Mouse (Mus musculus) frontal cortex, postnatal 14 days (tissue): ENCODE measurements around the gene Fbxo6.
"Not testable (repeated sequence)": the region's sequence is repeated elsewhere in the genome, so short reads cannot be mapped to it uniquely, and the experiment has no call there.

Source experiments
- DNase-seq, 2 experiments: peaks; one replicate each; pipeline ENCODE4 v3.0.0; 2022; ENCODE audit warnings: low spot score in 2 of 2

Fbxo6 gene

GRCm38 (mm10) chr4:148128241-148128640 is 23.7 kb downstream of the Fbxo6 start:
- DNase-seq: no peak

- DNase-seq: no peak
Measured at GRCm38 (mm10) chr4:148122694-148123066, 29.3 kb downstream of the Fbxo6 start.

- DNase-seq: no peak
Measured at GRCm38 (mm10) chr4:148121982-148122693, 29.8 kb downstream of the Fbxo6 start.

GRCm38 (mm10) chr4:148121362-148121761 is 30.6 kb downstream of the Fbxo6 start:
- peak; percentile 46 to 59 for DNase-seq

- no peak for DNase-seq
Measured at GRCm38 (mm10) chr4:148120555-148120954, 31.4 kb downstream of the Fbxo6 start.

GRCm38 (mm10) chr4:148119578-148119977 is 32.4 kb downstream of the Fbxo6 start:
- not testable (repeated sequence) for DNase-seq

GRCm38 (mm10) chr4:148117392-148117791 is 34.5 kb downstream of the Fbxo6 start:
- no peak for DNase-seq

- no peak for DNase-seq
Measured at GRCm38 (mm10) chr4:148116657-148117056, 35.3 kb downstream of the Fbxo6 start.

- DNase-seq: no peak
Measured at GRCm38 (mm10) chr4:148115467-148115866, 36.5 kb downstream of the Fbxo6 start.

- peak; percentile 61 to 81 for DNase-seq
Measured at GRCm38 (mm10) chr4:148114758-148115391, 37.1 kb downstream of the Fbxo6 start.

- no peak for DNase-seq
Measured at GRCm38 (mm10) chr4:148112519-148112918, 39.4 kb downstream of the Fbxo6 start.

- no peak for DNase-seq
Measured at GRCm38 (mm10) chr4:148109215-148109614, 42.7 kb downstream of the Fbxo6 start.

GRCm38 (mm10) chr4:148108565-148109100 is 43.3 kb downstream of the Fbxo6 start:
- no peak for DNase-seq

GRCm38 (mm10) chr4:148107621-148108291 is 44.2 kb downstream of the Fbxo6 start:
- DNase-seq: no peak

- no peak for DNase-seq
Measured at GRCm38 (mm10) chr4:148104146-148104545, 47.8 kb downstream of the Fbxo6 start.

- peak; percentile 60 to 70 for DNase-seq
Measured at GRCm38 (mm10) chr4:148101801-148102527, 50.0 kb downstream of the Fbxo6 start.

- no peak for DNase-seq
Measured at GRCm38 (mm10) chr4:148098666-148099065, 53.3 kb downstream of the Fbxo6 start.

GRCm38 (mm10) chr4:148097936-148098335 is 54.0 kb downstream of the Fbxo6 start:
- no peak for DNase-seq
